Mouse (Mus musculus): Measurements from ENCODE around the gene Gm1113. TPM values are rescaled to one million over a fixed set of nuclear protein-coding genes. Genes with fewer than 3 reads are reported as not detected.

Gene Gm1113
- total RNA-seq, 2 experiments from 2014 or later = not detected

DNA sequence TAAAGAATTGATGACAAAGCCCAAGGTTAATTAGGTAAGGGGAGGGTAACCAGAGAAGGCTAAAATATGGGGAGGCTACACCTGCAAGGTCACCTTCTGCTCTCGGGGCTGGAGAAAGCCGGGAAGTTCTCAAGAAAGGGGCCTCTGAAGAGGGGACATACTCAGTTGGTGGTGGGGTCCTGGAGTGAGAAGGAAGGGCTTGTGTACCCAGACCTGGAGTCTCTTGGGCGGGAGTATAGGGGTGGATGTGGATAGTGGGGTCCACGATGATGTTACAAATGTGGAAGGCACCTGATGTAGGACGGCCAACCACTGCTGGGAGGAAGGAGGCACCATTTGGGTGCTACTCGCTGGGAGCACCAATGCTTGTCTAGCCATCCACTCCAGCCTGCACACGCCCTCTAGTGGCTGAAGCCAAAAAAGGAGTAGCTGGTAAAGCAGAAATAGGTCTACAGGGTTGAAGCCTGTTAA, 5.9 kb upstream of the Gm1113 start:
- DNase-seq = peak; percentile 69

DNA sequence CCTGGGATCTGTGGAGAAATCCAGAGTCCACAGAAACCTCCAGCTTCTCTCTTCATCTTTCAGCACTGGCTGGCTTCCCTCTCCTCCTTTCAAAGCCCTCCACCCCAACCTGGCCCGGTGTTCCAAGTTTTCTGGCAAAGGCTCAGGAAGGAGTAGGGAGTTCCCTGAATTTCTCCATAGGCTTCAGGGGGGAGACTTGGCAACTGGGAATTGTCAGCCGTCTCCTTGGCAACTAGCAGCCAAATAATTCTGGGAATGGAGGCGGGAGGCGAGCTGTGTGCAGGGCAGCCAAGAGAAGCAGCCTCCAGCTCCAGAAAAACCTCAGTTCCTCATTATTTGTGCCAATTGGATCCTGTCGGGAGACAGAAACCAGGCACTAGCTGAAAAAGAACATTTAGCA, 5.5 kb upstream of the Gm1113 start:
- no peak for DNase-seq

DNA sequence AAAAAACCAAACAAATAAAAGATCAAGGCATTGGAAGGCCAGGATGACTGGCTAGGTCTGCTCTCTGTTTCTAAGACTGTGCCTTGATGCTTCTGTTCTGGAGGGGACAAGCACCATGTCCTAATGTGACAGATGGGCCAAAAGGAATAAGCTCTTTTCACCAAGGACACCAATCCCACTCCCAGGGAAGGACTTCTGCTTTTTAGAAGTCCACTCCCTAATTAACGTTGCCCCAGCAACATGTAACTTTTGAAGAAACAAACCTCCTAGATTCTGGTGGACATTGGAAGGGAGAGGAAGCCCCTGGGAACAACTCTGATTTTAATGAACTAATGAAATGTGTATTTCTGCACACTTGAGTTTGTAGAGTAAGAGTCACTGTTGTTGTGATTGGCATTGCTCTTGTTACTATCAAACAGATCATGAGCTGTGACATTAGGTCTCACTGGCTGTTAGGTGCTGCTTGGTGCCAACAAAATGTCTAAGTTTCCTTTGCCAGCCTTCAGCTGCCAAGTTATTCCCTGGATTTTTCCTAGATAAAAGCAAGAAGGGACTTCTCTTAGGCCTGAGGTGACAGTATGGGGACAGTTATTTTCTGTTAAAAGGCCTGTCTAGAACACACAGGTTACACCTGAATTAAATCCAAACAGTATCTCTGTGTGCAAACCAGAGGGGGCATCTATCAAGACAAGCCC, 4.9 kb upstream of the Gm1113 start:
- DNase-seq = no peak

DNA sequence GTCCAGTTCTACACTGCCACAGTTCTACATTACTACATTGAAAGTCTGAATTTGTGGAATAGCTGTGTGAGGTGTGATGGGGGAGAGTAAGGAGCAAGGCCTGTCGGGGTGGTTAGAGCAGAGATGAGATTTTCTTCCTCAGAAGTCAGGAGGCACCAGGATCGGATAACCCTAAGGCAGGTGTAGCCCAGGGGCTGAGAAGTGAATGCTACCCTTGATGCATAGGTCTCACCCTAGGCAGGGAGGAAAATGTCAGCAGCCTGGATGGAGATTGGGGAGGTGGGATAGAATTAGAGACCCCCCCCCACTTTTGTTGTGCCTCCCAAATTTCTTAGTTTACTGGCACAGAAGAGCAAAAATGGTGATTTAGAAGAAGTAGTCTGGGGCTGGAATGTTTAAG, 4.2 kb upstream of the Gm1113 start:
- DNase-seq = no peak

DNA sequence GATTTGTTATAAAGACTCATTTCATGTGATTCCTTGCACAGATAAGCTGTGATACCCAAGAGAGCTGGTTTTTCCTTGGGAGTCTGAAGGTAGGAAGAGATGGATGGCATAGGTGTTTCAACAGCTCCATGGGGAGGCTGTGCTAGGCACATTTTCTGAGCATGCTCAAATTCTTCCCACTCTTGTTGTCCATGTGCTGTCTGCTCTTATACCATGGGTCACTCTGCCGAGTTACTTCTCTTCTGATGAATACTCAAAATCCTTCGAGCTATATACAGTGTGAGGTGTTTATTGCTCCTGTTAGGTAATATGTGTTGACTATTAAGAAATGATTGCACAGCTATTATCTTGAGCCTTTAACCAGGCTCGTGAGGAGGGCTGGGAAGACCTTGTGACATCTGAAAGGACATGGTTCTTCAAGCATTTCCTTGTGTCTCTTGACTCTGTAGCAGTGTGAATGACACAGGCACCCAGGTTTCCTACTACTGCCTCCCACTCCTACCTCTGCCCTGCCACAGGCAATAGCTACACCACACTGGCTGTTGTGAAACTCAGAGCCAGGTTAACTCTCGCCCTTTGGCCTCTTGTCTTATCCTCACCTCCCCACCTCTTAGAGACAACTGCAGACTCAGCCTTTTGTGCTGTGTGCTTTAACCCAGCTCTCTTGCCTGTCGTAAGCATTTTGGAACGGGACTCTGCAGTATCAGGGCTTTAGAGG, 2.7 kb upstream of the Gm1113 start:
- DNase-seq = no peak

DNA sequence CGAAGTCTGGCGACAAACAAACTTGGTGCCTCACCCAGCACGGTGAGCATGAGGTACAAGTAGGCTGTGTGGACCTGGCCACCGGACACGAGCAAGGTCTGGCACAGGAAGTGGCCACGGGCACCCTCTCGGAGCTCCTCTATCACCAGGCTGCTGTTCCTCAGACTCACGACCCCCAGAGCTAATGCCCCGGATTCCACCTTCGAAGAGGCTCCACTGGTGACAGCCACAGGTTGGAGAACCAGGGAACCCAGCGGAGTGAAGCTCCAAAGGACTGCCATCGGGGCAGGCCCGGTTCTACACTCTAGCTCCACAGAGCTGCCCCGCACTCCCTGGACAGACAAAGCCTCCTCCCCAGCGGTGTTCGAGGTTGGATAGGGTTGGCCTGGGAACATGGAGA, 1.4 kb downstream of the Gm1113 start:
- DNase-seq = no peak

DNA sequence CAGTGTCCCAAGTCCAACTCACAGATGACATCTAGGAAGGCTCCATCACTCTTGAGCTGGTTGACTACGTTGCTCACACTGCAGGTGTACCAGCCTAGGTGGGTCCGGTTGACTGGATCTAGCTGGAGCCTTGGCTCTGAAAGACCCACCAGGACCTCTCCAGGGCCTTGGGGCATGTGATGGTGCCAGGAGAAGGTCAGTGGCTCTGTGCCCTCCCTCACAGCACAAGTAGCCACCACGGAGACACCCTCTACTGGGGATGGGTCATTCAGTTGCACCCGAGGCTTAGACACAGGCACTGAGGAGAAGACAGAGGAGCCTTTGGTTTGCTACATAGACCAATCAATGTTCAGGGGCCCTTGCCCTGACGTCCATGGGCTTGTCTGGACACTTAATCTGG, 1.9 kb downstream of the Gm1113 start:
- DNase-seq = no peak

DNA sequence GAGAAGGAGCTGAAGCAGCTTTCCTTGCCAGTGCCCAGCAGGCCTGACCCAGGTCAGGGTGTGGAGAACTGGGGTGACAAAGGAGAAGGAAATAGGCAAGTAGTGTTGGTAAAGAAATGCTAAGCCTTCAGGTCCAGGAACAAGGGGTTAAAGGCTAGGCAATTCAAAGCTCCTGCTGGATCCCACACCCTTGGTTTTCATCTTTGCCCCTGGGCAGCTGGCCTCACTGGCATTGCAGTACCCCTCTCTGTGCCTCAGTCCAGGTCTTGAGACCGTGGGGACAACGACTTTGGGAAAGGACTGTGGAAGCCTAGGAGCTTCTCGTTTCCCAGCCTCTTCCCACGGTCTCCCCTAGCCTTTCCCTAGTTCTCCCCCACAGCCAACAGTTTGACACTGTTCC, 4.2 kb downstream of the Gm1113 start:
- DNase-seq = no peak

DNA sequence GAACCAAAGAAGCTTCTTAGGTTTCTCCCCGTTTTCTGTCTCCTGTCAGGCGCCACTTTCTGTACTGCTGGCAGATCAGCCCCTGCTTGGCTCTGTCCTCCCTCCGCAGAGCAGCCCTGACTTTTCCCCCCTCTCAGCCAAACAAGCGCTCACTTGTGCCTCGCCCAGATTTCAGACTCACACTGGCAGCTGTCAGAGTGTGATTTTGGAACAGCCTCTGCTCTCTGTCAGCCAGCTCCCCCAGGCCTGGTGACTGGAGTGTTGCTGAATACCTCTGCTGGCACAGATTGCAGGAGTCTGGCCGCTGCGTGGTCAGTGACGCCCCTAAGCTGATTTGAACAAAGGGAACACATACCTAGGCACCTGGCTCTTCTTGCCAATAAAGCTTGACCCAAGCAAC, 9.8 kb downstream of the Gm1113 start:
- DNase-seq = peak; percentile 59

DNA sequence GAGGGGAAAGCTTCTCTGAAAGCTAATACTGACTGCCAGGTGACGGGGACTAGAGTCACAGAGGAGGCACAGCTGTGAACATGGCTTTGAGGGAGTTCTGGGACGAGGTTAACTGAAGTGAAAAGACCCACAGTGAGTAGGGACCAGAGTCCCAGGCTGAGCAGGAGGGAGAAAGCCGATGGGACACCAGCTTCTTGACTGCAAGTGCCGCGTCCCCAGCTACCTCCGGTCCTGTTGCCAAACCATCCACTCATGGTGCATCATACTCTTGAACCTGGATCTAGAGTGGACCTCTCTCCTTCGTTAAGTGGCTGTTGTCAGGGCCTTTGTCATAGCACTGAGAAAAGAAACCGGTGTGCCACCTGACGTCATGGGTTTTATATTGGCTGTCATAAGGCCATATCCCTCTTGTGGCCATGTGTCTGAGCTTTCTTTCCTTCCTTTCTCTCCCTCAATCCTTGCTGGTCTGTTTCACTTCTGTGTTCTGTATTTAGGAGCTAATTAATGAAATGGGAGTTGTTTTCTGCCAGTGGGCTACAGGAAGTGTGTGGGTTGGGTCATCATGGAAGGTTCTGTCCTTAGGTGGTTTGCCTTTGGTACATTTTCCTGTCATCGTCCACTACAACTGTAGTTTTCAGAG, 15.6 kb downstream of the Gm1113 start:
- no peak for DNase-seq

DNA sequence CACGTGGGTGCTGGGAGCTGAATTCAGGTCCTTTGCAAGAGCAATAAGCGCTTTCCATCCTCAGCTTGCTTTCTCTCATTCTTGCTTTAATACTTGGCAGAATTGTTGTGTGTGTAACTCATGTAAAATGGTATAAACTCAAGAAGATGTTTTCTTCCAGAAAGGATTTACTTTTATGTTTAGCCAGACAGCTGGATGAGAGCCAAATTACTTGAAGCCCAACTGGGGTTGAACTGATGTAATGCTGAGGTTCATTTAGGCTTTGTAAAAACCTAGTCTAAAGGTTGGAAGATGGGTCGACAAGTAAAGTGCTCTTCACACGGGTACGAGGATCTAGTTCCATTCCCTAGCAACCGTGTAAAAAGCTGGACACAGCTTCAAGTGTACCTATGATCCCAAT, 18.1 kb downstream of the Gm1113 start:
- DNase-seq = no peak

DNA sequence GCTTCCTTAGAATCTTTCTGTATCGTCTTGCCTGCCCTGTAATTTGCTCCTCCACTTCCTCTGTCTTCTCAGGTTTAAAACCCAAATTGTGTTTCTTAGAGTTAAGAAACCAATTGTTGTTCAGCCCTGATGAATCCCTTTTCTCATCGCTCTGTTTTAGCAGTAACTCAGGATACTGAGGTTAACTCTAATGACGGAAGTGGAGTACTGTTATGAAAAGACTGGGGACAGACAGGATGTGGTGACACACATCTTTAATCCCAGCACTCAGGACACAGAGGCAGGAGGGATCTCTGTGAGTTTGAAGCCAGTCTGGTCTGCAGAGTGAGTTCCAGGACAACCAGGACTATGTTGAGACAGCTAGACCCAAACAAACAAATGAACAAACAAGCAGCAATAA, 22.6 kb downstream of the Gm1113 start:
- no peak for DNase-seq

DNA sequence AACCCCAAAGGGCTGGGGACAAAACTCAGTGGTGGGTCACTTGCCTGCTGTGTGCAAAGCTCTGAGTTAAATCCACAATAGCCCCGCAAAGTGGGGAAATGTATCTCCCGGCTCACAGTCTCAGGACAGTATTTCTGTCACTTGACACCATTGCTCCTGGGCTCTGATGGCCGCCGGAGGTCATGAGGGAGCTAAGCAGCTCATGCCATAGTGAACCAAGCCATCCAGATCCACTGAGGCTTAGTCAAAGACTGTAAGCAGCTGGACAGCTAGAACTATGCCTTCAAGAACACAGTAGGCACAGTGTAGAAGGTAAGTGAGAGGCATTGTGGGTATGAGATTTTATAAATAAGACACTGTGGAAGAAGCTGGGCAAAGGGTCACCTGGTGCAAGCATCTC, 23.1 kb downstream of the Gm1113 start:
- DNase-seq = no peak

DNA sequence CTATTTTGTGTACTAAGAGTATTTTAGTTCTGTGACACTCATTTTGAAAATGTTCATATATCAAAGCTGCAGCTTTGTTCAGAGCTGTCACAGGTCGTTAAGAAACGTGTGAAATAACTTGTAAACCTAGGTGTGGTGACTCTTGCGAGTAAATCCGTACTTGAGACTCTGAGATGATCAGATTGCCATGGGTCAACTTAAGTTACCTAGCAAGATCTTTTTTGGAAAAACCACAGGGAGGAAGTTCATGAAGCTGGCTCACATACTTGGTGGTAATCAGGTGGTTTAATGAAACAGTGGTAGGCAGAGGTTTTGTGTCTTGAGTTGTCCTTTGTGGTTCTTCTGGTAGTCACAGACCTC, 24.4 kb downstream of the Gm1113 start:
- DNase-seq = no peak

DNA sequence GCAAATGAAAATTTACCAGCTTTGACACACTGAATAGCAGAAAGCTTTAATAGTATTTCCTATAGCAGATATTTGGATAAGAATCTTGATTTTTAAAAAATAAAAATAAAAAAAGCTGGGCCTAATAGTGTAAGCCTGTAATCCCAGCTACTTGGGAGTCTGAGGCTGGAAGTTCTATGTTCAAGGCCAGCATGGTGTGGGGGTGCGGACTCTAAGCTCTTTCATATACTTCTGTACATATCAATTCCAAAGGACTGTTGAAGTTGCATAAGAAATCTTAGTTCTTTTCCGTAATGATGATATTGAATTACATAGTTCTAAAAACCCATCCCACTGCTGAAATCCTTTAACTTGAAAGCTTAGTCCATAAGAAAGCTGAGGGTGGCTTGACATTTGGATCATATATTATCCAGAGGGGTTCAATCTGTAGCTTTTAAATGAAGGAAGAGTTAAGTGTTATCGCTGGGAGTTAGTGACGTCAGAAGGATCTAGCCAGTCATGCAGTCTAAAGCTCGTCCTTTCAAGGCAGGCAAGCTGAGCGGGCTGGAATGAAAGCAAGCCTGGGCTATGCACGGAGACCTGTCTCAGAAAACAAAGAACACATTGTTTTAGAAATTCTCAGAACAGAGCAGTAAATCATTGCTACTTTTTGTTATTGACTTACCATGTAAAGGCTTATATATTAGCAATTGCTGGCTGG, 24.9 kb downstream of the Gm1113 start:
- no peak for DNase-seq

DNA sequence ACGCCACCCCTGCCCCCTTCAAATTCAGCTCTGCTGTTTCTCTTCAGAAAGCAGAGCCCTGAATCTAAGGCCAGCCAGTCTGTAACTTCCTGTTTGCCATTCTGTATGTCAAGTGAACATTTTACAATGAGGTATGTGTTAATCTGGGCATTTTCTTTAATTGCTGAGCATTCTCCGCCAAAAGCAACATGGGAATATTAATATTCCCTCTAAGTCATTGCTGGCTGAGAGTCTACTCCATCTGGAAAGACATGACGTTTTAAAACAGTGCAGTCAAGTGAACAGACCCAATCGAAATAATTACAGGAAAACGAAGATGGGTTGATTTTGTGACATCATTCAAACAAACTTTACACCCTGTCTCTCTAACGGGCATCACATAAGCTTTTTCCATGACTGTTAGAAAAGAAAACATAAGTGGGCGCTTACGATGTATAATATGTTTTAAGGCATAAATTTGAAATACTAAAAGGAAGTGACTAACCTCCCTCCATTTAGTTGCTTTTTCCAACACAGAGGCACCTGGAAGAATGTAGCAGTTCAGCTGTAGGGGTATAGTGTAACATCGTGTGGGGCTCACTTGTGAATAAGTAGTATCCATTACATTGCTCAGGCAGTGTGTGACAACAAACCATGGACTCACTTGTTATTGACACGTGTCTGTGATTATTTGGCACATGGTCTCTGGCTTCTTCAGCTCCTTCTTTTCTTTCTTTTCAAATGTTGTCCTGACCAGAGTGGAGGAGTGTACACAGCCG, 26.8 kb downstream of the Gm1113 start:
- DNase-seq = no peak

DNA sequence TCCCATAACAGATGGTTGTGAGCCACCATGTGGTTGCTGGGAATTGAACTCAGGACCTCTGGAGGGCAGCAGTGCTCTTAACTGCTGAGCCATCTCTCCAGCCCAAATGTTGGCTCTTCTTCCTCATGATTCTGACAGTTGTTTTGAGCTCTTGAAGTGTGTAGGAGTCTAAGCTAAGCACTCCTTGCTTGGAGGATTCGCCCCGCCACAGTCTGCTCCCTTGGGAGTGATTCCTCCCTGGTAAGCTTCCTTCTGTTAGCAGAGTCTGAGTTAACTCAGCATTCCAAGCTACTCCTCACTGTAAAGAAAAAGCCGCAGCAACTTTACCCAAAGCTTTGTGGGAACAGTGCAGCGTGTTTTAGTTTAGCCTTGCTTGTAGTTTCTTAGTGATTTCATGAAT, 29.6 kb downstream of the Gm1113 start:
- no peak for DNase-seq

DNA sequence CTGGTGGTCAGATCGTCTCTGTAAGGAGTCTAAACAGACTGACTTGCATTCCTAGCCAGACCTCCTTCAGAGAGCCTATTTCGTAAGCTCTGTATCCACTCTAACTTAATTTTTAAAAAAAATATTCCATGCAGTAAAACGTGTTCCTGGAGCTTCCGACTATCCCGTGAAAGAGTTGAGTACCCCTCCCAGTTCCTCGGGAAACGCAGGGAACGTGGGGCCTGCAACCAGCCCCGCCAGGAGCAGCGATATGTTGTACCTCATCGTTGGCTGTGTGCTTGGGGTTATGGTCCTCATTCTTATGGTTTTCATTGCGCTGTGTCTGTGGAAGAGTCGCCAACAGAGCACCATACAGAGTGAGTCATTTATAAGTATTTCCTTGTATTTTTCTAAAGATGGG, 31.5 kb downstream of the Gm1113 start:
- DNase-seq = no peak

DNA sequence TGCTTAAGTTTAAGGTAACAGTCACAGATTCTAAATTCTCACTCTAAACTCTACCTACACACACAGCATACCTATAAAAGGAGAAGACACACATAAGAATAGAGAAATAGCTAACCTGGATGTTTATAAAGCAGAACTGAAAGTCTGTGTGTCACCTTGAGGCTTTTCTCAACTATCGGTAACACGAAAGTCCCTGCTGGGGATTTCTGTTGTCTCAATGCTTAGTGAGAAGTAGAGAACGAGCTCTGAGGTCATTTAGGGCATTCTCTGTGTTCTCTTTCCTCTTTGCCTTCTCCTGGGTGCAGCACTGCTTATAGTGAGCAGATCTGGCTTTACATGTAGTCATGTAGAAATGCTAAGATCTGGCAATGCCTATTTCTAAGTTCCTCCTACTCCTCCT, 34.1 kb downstream of the Gm1113 start:
- DNase-seq = no peak

DNA sequence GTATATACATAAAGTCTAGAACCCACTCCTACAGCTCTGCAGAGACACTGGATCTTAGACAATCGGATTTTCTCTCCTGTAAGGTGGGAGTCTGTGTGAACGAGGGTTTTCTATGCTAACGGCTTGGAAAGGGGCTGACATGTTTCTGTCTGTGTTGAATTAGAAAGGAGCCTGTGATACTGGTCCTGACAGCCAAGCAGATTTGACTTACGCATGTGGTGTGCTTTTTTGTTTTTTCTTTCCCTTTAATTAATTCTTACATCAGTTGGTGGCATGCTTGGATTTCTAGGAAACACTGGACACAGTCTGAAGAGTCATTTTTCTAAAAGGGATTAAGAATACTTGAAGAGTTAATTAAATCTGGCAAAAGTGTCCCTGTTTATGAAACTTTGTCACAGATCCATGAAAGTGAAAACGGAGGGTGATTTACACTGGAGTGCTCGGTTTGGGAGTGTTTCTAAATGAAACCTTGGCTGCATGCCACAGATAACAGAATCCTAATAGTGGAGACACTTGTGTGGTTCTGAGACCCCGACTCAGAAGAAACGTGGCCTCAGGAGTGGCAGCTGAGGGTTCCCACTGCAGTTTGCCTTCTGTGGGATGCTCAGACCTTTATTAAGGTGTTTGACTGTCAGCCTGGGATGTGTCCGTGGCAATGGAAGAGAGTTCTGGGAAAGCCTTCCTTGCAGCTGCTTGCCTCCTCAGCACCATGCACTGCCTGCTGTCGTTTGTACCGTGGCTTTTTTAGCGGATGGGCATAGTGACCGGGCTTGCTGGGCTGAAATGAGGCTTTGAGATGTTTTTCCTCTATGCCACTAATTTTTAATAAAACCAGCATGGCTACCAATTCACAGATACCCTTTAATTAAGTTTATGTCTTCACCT, 35.8 kb downstream of the Gm1113 start:
- DNase-seq = no peak

DNA sequence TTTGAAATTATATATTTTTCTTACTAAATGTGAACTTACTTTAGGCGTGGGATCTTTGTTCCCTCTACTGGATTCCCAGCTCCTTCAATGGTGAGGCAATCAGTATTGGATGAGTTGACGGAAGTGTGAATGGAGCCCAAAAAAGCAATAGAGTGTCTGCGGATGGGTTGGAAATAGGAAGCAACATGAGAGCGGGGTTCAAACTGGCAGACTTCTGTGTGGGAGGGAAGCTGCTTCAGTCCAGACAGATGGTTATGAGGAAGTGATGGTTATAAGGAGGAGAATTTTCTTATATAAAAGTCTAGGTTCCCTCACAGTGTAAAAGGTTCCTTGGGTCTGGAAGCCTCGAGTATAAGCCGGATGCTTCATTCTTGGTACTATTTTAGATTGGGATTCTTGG, 38.6 kb downstream of the Gm1113 start:
- DNase-seq = no peak

All from gastrocnemius, postnatal 10 days (tissue).